Mouse (Mus musculus): ENCODE data around the gene Sowaha.

Sowaha gene

DNA sequence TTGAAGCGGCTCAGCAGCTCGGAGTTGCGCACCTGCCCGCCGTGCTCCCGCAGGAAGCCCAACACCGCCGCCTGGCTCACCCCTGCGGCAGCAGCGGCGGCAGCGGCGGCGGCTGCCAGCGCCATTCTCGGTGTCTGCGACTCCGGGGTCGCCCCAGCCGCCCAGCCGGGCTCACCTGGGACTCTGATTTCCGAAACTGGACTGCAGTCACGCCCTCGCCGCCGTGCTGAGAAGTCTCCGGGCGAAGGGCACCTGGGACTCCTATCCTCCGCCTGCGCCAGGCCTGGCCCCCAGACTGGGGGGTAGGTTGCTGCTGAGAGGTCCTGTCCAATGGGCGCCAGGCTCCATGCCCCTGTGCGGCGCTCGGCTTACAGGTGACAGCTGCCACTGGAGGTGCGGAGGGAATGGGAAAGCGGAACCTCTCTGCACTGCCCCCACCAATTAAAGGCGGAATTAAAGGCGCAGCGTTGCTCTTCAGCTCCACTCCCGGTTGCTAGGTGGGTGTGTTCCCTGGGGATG is at the start of gene Sowaha, which contains the start of gene Gm9945:
TSS of gene Sowaha (minus strand) at position 492 of the 519 bp plus-strand sequence.
TSS of gene Gm9945 (plus strand) at position 384 of the 519 bp plus-strand sequence.
- in situ Hi-C loops (cut with MboI, MseI), result no loop called here

DNA sequence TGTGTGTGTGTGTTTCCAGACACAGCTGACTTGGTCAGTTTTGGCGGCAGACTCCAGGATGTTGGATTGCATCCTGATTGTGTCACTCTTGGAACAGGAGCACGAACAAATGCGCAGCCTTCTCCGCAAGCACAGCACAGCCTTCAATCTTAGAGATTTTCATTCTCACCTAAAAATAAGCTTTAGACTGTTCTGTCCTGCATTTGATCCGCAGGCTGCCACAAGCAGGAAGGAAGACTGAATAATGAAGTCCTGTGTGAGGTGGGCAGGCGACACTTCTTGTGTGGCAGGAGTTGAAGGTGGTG is 49.1 kb upstream of the Sowaha start:
- in situ Hi-C loops (cut with MboI, MseI), result no loop called here

DNA sequence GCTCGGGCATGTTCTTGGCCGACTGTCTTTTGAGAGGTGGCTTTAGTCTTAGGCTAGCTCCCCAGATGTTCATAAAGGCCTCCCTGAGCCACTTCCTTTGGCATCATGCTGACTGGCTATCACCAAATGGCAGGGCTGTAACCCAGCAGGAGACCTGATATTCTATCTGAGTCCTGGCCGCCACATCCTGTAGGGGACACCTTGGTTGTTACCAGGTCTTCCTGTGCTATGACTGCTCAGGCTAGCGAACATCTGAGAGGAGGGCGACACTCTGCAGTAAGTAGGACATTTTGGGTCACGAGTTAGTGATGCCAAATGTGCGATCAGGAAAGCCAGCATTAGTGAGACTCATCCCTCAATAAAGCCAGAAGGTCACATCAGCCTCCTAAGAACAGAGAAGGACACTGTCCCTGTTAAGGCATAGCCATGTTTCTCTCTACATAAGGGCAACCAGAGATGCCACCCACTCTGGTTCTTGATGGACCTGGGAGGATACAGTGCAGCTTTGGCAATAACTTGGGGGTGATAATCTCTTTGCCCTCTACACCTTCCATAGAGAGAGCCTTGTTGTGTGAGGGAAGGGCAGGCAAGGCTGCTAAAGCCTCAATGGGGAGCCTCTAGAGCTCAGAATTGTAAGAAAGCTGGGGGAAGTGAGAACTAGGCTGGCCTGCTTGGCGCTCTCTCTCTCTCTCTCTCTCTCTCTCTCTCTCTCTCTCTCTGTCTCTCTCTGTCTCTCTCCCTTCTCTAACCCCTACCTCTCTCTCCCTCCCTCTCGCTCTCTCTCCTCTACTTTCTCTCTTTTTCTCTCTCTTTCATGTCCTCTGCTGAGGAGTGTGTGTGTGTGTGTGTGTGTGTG is 48.6 kb upstream of the Sowaha start:
- in situ Hi-C loops (cut with MboI, MseI), result no loop called here

DNA sequence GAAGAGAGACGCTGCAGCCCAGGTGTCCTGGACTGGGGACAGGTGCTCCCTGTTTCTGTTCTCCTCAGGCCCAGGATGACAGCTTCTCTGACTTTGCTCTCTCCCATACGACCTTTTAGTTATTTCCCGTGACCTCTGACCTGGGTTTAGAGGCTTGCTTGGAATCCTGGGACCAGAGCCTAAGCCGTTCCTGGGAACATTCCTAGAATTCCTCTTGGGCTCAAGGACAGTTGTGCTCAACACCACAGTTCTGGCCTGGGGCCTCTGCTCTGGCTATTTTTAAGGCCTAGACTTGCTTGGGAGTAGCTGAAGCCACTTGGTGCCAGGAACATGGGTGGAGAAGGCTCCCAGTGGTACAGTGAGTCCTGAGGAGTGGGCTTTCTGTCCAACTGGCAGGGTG is 45.4 kb upstream of the Sowaha start:
- in situ Hi-C loops (cut with MboI, MseI), result no loop called here

DNA sequence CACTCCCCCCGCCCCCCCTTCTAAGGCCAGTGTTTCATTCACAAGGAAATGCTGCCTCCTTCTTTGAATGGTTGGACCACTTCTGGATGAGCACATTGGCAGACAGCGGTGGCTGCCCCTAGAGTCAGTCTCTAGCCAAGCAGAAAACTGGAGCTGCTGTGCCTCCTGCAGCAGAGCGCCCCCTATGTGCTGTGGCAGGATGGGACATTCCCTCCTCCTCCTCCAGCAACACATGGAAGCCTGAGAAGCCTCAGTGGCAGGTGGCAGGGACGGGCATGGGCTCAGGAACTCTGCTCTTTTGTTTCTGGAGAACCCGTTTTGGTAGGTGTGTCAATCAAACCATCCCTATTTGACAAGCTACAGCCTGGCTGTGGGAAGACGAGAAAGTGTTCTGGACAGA is 44.8 kb upstream of the Sowaha start:
- in situ Hi-C loops (cut with MboI, MseI), result no loop called here

DNA sequence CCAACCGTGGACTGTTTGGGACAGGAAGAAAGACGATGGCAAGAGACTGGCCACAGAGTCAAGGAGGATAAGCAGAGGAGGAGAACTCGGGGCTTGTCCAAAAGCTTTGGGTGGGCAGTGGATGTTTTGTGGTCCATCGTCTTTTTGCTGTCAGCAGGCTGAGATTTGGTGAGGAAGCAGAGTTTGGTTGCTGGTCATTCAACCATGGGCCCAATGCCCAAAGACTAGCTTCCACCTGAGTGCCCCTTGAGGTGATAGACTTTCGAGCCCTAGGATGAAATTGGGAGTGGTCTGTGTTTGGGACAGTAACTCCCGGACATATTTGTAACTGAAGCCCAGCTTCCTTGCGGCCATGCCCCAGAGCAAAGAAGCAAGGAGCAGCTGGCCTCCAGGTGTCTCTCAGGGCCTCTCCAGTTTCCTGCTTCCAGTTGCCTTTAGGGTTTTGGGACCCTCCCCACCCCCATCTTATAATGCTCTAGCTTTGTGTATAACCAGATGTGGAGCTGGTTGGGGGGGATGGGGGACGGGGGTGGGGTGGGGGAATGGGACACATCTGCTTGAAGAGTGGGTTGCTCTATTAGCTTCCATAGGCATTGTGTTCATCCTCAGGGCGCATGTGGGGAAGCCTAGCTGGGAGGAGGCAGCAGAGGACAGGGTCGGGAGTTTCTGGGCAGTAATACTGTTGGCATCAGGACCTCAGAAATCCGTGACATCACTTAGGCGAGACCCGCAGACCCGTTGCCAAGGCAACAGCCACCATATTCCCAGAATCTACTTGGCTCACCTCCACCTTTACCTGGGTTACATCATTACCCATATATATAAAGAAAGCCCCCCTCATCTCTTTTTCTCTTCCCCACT is 43.7 kb upstream of the Sowaha start:
- in situ Hi-C loops (cut with MboI, MseI), result no loop called here

DNA sequence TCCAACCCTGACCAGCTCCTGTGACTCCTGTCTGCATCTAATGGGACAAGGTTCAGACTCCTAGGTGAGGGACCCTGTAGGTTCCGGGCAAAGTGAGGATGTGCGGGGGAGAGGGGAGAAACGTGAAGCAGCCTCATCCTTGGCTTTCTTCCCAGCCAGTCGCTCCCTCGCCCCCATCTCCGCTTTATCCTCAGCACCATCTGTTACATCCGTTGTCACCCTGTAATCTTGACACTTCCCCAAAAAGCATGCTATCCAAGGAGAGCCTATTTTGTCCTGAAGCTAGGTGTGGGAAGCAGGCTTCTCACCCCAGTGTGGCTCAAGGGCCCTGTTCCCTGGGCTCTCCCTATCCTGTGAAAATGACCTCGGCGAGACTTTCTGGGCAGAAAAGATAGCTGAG is 42.9 kb upstream of the Sowaha start:
- in situ Hi-C loops (cut with MboI, MseI), result no loop called here

DNA sequence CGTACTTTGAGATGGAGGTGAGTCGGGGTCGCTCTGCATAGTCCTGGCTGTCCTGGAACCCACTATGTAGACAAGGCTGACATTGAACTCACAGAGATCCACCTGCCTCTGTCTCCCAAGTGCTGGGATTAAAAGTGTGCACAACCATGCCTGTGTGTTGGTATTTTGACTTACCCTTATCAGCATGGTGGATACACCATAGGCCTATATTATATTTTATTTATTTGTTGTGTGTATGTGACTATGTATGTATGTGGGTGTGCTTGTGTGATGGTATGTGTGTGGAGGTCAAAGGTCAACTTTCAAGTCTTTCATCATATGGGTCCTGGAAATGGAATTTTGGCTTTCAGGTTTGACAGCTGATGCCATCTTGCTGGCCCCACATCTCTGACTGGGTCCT is 42.3 kb upstream of the Sowaha start:
- in situ Hi-C loops (cut with MboI, MseI), result no loop called here

DNA sequence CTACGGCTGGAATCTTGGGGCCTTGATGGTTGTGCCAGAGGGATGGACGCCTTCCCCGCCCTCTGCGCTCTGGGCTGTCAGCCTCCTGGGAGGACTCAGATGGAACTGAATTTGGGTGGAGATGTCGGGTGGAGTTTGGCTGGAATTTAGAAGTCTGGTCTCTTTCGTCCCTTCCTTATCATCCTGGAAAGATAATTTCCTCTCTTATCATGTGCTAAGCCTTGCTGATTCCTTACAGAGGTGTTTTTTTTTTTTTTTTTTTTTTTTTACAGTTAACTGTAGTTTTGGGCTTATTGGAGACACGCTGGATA is 41.7 kb upstream of the Sowaha start:
- in situ Hi-C loops (cut with MboI, MseI), result no loop called here

DNA sequence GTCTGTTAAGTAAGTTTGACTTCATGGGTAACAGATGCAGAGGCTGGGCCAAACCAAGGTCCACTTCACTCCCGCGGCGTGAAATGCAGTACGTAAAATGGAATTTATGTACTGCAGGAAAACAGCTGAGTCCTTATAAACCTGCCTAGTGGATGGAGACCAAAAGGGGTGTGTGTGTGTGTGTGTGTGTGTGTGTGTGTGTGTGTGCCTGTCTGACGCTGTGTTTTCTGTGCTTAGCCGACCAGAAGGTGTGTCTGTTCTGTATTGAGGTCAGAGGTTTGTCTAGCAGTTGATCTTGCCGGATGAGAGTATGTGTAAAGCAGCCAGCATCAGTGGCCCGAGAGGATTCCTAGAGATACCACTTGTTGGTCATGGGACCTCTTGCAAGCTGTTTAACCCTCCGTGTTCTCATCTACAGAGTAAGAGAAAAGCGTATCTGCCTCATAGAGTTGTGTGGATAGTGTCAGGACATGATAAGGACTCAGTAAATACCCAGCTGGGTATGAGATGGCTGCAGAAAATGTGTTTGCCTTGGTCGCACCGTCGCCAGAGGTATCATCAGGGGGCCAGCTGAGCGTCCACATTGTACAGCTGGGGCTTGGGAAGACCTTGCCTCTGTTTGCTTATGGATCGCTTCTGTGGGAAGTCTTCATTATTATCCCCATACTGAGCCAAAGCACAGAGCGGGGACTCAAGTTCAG is 41.2 kb upstream of the Sowaha start:
- in situ Hi-C loops (cut with MboI, MseI), result no loop called here

DNA sequence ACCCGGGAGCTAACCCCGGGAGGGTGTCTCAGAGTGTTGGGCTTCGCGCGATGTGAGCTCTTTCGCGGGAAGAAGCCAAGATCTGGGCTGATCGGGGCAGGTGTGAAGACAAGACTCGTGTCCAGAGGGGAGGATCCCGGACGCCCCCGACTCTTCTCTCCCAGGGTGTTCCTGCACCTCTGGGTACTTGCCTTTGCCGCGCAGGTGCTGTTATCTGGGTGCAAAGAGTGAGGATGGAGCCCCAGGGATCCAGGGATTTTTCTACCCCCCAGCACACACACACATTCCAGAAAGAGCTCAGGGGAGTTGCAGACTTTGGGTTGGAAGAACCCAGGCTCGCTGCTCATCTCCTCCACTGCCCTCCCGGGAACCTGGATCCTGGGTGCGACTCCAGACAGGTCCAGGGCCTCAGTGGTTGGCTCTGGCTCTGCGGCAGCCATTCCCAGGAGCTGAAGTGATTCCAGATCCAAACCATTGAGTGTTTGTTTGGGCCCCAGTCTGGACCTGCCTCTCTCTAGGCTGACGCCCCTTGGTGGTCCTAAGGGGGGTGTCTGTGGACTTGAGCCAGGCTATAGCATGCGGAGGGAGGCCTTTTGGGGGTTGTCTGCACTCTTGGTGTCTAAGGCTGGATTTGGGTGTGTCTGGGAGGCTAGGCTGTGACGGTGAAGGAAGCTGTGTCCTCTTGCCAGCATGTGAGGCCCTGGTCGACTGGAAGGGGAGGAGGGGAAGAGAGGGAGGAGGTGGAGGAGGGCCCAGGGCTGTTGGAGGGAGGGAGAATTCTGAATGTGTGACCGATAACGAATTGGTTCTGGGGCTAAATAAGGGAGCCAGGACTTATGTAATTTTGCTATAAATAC is 40.3 kb upstream of the Sowaha start:
- in situ Hi-C loops (cut with MboI, MseI), result no loop called here

DNA sequence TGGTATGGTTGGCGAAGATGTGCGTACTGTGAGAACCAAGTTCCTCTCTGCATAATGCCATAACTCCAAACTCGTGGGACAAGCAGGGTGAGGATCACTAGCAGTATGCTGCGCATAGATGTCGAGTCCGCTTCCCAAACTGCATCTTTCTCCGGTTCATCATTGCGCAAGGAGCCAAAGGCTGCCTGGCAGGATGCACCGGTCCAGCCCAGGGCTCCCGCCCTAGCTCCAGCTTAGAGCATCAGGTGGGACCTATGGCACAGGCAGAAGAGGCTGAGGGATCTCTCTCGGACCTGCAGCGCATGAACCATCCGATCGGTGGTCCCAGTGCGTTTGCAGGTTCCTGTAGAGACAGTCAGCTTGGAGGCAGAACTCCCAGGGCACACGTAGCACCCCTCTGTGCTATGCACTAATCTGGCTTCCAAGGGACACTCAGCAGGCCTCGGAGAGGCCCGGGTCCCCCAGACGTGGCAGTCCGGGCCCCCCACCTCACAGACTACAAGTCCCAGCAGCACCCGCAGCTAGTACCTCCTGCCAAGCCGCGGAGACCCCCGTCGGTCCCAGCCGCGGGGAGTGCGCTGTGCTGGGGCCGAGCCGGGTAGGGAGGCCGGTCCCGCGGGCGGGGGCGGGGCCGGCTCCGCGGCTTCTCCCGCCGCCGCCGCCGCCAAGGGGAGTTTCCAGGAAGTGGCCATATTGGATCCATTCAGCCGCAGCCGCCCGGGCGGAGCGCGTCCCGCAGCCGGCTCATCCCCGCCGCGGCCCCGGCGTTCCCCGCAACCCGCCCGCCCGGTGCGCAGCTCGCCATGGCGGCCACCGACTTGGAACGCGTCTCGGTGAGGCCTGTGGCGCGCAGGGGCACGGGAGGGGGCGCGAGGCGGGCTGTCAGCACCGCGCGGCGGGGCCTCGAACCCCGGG is 39.4 kb upstream of the Sowaha start, which contains the start of gene Sept8:
TSS of gene Sept8 (plus strand) at position 51 of the 915 bp plus-strand sequence.
- in situ Hi-C loops (cut with MboI, MseI), result no loop called here

DNA sequence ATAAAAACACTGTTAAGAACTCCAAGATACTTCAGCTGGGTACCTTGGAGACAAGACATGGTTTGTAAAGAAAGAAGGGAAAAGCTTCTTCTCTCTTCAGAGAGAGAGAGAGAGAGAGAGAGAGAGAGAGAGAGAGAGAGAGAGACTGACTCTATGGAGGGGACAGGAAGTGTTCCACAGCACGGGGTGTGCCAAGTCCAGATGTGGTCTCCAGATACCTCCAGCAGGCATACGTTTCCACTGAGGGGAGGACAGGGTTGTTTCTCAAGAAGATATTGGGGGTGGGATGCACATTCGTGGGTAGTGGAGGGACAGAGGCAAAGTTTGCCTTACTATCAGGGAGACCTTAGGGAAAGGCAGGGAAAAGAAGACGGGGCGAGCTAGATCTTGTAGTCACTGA is 38.7 kb upstream of the Sowaha start:
- in situ Hi-C loops (cut with MboI, MseI), result no loop called here

DNA sequence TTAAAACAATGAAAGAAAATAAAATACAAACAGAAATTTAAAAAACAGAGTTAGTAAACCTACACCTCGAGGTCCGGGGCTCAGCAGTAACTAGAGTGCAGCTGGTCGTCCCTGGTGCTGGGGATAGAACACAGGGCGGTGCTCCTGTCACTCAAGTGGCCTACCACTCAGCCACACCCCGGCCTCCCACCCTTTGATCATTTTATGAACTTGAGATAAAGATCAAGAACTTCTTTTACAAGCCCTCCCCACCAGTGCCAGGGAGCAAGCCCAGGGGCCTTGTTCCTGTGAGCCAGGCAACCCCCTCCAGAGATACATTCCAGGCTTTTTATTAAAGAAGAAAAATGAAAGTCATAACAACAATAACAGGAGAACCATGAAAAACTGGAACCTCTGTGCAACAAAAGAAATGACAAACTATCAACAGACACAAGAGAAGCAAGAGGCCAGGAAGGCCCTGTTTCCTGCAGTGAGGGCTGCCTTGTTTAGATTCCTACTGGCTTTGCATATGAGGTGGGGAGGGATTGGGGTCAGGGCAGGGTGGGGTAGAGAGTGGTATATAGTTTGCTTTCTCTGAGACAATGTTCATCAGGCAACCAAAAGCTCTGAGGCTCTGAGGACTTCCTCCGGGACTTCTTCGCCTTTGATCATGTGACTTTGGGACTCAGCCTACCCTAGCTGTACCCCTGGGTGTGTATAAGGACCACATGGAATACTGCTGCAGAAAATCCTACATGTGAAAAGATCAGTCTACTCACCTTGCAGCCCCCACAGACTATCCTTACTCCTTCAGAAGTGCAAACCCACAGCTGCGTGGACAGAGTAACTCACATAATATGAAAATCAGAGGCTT is 36.9 kb upstream of the Sowaha start:
- in situ Hi-C loops (cut with MboI, MseI), result no loop called here

DNA sequence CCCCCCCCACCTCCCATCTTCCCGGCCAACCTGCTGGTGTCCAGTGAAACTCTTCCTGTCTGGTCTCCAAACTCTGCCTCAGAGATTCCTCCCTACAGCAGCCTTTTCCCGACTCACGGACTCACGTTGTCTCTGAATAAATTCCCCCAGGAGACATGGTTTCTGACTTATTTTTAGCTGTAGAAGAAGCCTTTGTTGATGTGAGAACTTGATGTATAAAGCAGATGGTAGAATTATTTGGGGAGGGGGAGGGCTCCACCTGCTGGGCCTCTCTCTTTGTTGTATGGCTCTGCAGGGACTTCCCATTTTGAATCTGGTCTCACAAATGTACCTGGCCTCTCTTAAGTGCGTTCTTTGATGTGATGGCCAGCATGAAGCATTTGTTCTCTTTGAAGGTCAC is 30.3 kb upstream of the Sowaha start:
- in situ Hi-C loops (cut with MboI, MseI), result no loop called here

DNA sequence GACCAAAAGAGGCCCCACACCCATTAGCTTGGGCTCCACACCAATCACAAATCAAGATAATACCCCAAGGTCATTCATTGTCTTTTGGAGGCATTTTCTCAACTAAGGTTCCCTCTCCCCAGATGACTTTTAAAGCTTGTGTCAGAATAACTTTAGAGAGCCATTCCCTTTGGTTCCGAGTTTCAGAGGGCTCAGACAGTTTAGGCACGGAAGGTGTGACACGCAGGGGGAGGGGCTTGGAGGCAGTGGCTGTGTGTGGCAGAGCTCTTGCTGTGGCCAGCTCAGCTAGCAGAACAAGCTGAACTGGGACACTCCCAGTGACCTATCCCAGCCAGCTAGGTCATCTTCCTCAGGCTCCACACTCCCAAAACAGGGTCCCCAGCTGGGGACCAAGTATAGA is 28.5 kb upstream of the Sowaha start:
- in situ Hi-C loops (cut with MboI, MseI), result no loop called here

DNA sequence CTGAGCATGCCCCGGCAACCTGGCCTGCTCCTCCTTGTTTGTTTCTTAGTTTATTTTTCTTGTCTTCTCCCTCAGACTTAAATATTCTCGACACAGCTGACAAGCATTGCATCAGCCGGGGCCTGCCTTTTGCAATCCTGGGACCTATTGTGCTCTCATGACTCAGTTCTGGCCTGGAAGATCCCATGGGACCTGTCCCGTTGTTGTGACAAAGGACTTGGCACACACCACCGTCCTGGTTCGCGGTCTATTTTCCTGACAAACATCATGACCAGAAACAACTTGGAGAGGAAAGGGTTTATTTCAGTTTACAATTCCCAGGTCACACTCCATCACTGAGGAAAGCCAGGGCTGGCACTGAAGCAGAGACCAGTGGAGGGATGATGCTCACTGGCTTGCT is 28.1 kb upstream of the Sowaha start:
- in situ Hi-C loops (cut with MboI, MseI), result no loop called here

DNA sequence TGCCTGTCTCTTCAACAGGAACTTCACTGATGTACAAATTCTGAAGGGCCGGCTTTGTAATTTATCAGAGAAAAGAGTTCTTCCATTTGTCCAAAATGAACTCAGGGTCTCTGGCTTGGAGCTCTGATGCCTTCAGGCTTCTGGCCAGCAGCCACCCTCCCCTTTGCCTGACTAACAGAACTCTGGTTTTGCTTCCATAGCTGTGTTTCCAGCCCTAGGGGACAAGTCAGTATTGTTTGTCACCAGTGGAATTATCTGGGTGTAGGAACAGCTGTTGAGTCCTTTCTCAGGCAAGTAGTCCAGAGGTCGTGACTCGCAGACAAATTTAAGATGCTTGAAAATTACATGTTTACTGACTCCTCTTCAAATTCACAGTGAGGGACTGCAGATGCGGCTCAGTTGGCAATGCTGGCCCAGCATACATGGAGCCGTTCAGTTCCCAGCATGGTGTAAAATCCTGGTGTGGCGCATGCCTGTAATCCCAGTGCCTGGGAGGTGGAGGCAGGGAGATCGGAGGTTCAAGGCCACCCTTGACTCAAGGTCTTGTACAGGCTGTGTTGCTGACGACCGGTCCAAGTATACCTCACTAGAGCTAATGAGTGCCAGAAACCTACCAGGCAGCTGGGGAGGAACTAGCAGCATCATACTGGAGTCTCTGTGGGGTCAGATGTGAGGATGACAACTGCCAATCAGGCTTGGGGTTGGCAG is 27.2 kb upstream of the Sowaha start:
- in situ Hi-C loops (cut with MboI, MseI), result no loop called here

All from regulatory T cell (primary cell).